Mouse (Mus musculus): ENCODE results near the gene Bbs2. TPM values are rescaled to one million over a fixed set of nuclear protein-coding genes. Genes with fewer than 3 reads are reported as not detected.
A peak's percentile ranks its signal among the peaks of the same experiment; 100 is the strongest.

Gene Bbs2
- total RNA-seq, 2 experiments from 2014 or later, result 13.0 to 17.4 TPM

- DNase-seq, result no peak
These were observed 268 bp upstream of the Bbs2 start for GRCm38 (mm10) chr8:94098996-94099395.

DNA sequence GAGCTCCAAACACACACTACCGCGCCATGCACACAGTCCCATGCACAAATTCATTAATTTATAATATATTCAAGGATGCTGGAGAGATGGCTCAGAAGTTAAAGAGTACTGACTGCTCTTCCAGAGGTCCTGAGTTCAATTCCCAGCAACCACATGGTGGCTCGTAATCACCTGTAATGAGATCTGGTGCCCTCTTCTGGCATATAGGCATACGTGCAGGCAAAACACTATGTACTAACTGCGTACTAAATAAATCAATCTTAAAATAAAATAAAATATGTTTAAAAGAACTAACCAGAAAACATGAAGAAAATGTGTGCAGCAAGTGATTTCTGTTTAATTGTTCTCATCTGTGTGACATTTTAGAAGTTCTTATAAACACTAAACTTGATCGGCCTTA, 4.4 kb downstream of the Bbs2 start:
- DNase-seq, result no peak

- no peak for DNase-seq
These were observed 5.9 kb downstream of the Bbs2 start for GRCm38 (mm10) chr8:94092848-94093247.

DNA sequence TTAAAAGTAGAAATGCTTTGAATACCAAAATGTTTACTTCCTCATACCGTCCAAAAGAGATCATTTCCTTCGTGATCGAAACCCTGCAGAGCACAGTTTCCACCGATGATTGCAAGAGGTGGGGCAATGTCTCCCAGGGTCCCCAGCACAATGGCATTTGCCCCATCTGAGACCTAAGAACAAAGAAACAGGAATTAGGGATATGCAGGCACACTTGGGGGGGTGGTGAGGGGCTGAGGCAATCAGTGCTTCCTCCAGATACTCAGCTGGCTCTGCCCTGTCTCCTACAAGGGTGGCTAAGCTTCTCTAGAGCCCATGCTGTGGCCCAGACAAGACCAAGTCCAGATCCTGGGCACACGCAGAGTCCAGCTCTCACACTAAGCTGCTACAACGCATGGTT, 9.0 kb downstream of the Bbs2 start:
- no peak for DNase-seq

DNA sequence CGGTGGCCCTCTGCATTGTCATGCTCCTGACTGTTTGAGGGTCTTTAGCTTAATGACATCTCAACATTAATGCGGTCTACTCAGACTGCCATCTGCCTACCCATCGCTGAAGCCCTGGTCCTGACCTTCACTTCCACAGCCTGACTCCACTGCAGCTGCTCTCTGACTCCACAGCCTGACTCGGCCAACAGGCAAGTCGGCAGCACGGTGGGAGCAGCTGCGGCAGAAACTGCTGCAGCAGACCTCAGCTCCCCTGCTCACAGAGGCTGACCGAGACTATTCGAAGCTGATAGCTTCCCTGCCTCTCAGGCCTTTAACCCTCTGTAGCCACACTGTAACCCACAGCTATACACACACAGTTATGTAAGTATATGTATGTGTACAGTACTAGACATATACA, 10.8 kb downstream of the Bbs2 start:
- no peak for DNase-seq

DNA sequence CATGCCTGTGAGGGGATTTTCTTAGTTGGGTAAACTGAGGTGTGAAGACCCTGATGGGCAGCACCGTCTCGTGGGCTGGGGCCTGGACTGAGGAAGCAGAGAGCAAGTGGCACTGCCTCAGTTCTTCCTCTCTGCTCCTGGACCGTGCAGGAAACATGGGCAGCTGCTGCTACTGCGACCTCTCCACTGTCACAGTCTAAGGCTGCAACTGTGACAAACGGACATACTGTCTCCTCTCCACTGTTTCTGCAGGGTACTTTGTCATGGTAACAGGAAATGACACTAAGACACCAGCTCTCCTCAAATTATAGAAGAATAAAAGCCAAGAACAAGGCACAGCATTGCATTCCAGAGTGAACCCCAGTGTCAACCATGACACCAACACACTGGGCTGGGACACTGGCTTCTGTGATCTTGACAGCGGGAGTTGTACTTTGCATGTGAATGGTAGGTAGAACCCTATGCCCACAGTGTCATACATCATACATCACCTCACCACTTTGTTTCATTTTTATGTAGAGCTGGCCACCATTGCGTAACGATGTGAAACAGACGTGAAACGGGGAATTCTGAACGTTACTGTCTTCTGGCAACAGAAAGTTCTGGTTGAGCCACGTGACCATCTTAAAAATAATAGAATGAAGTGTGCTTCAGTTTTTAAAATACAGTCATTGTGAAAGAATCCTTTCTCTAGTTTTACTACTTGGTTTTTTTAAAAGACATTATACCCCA, 22.1 kb downstream of the Bbs2 start:
- DNase-seq, result no peak

- no peak for DNase-seq
These were observed 29.9 kb downstream of the Bbs2 start for GRCm38 (mm10) chr8:94068793-94069192.

DNA sequence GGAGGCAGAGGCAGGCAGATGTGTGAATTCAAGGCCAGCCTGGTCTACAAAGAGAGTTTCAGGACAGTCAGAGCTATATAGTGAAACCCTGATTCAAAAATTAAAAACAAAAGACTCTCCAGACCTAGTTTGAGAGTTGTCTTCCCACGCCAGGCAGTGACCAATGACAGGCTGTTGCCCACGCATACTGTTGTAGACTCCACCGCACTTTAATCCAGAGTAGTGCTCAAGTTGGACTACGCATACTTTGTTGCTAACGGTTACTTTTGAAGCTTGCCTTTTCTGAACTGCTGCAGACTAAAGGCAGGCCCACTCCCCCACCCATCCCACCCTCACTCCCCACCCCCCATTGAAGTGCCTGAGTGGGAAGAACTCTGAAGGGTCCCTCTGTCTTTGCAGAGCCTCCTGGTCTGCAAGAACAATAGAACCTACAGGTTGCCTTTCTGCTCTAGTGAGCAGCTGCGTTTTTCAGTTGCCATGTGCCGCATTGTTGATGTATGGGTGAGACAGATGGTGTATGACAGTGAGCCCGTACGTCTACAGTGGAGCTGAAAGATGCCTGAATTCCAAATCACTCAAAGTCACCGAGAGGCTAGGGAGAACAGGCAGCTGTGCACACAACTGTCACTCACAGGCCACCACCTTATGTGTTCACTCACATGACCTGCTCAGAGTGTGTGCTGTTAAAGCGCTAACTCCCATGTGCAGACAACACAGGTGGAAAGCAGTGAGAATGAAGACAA, 32.4 kb downstream of the Bbs2 start:
- DNase-seq, result no peak

- DNase-seq, result peak; percentile 70
These were observed 41.4 kb downstream of the Bbs2 start for GRCm38 (mm10) chr8:94057157-94057854.

GRCm38 (mm10) chr8:94052696-94053095, 46.0 kb downstream of the Bbs2 start:
- no peak for DNase-seq

- no peak for DNase-seq
These were observed 50.9 kb downstream of the Bbs2 start for GRCm38 (mm10) chr8:94047845-94048244.

DNA sequence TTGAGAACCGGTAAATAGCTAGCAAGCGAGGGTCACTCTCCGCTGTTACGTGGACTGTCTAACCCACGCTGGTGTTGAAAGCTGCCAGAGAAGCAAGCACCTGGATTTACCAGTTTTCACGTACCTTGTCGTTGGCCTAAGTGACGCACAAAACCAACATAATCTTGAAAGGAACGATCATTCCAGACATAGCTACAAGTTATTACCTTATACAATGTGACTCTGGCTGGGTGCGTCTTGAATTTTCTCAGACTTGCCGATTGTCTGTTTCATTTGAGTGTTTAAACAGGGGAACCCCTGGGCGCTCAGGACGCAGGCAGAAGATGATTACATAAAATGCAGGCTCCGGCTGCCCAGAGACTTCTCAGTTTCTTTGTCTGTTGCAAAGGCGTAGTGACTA, 60.9 kb downstream of the Bbs2 start:
- peak; percentile 4 for DNase-seq

GRCm38 (mm10) chr8:94036944-94037524, 61.7 kb downstream of the Bbs2 start, which contains the start of the genes Nudt21 and Ogfod1:
Gene Nudt21, minus strand, starts transcription at chr8:94037031.
Gene Ogfod1, plus strand, starts transcription at chr8:94037198.
- DNase-seq, result peak; percentile 94

- DNase-seq, result peak; percentile 79
These were observed 62.2 kb downstream of the Bbs2 start for GRCm38 (mm10) chr8:94036541-94036940.

DNA sequence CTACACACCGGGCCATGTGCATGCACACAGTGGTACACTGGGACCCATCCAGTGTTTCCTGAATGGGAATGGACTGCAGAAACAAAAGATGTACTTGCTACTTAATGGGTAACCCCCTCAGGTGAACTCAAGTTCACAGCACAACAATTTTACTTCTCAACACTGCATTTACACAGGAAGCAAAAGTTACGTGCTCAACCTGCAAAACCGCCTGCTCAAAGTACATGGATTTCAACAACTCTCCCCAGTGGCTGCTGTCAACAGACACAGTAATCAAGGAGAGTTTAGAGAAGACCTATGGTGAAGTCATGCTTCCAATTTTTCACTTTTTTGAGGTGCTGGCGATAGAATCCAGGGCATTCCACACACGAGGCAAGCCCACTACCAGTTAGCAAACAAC, 63.5 kb downstream of the Bbs2 start:
- no peak for DNase-seq

DNA sequence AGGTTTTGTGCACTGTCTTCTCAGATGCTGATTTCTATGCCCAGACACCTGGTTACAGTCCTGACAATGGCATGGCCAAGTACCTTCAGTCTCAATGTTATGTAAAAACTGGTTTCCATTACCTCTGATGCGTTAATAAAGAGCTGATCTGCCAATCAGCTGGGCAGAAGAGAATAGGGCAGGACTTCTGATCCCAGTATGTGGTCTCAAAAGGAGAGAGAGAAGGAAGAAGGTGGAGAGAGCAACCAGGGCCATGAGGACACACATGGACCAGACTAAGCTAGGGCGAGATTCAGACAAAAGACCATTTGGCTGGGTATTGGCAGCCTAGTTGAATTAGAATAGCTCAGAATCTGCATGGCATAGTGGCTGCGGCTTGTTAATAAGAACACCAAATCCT, 65.1 kb downstream of the Bbs2 start:
- DNase-seq, result no peak

DNA sequence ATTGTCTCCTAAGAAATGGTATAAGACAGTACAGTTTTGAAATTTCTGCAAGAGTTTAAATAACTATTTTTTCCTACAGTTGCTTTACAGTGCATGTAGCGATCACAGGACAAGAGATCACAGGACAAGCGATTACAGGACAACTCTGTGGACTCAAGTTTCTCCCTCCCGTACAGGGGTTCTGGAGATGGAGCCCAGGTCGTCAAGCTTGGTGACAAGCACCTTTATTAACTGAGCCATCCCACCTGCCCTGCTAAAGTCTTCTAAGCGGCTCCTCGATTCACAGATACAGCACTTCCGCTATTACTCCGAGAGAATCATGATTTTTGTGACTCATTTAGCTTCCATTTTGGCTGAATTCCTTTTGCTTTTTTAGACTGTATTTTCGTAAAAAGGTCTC, 69.0 kb downstream of the Bbs2 start:
- no peak for DNase-seq

GRCm38 (mm10) chr8:94023916-94024315, 74.8 kb downstream of the Bbs2 start:
- DNase-seq, result no peak

Measured in adrenal gland, postnatal 10 days (tissue).